Mouse (Mus musculus) forebrain, postnatal 0 days (tissue): ENCODE measurements around the gene Urad. TPM values are rescaled to one million over a fixed set of nuclear protein-coding genes. Genes with fewer than 3 reads are reported as not detected.

Source experiments
- ATAC-seq: fragments of 200-750 bp; cut with Nextera tagmentation; 2 replicates; pipeline ENCODE4 v1.8.0; 2017; ENCODE audit warnings: mild to moderate bottlenecking, moderate library complexity
- DNase-seq: peaks from one replicate; pipeline ENCODE4 v3.0.0-alpha.2; 2015
- H3K27ac ChIP-seq: fragments of 300-500 bp; sonication (generic); 2 replicates; pipeline ENCODE4 v1.5.1; 2014; ENCODE audit warnings: low read depth, mild to moderate bottlenecking, antibody characterized with exemption, low read length, moderate library complexity, mixed read lengths
- H3K27me3 ChIP-seq: fragments of 300-500 bp; sonication (generic); 2 replicates; pipeline ENCODE4 v1.6.1; 2014; ENCODE audit warnings: mild to moderate bottlenecking, low read length, mixed read lengths; ENCODE audit not compliant: insufficient read depth
- H3K36me3 ChIP-seq: fragments of 300-500 bp; sonication (generic); 2 replicates; pipeline ENCODE4 v1.6.1; 2014; ENCODE audit warnings: mild to moderate bottlenecking, moderate library complexity; ENCODE audit not compliant: insufficient read depth
- H3K4me1 ChIP-seq: fragments of 300-500 bp; sonication (generic); 2 replicates; pipeline ENCODE4 v1.6.1; 2014; ENCODE audit warnings: antibody characterized with exemption; ENCODE audit not compliant: insufficient read depth
- H3K4me2 ChIP-seq: fragments of 300-500 bp; sonication (generic); 2 replicates; pipeline ENCODE4 v1.6.1; 2014; ENCODE audit warnings: low read depth, mild to moderate bottlenecking, moderate library complexity
- H3K4me3 ChIP-seq: fragments of 300-500 bp; sonication (generic); 2 replicates; pipeline ENCODE4 v1.5.1; 2014; ENCODE audit warnings: low read depth, low read length, mixed read lengths
- H3K9ac ChIP-seq: fragments of 300-500 bp; sonication (generic); 2 replicates; pipeline ENCODE4 v1.6.1; 2014; ENCODE audit warnings: mild to moderate bottlenecking
- H3K9me3 ChIP-seq: fragments of 300-500 bp; sonication (generic); 2 replicates; pipeline ENCODE4 v1.6.1; 2016; ENCODE audit warnings: low read length
- CTCF ChIP-seq: sonication (generic); IDR thresholded peaks from 2 replicates; pipeline ENCODE4 v1.5.1; 2016; ENCODE audit warnings: antibody characterized with exemption, control low read depth, low read depth
- whole genome bisulfite sequencing: fragments of 180-500 bp; shearing (Covaris S2); extraction: QIAGEN DNeasy Blood & Tissue Kit; methylation state at CpG from one replicate; pipeline ENCODE4 v1.1.7; 2014; 5-methylcytosine and 5-hydroxymethylcytosine counted together
- polyA plus RNA-seq: library from polyadenylated mRNA; unstranded; fragments of >200 nt; fragmentation: Nextera tagmentation; extraction: Ambion mirVana; gene quantifications from 2 replicates; pipeline ENCODE4 v1.2.1, GENCODE M21; 2015
- total RNA-seq: library from RNA; depleted of rRNA; stranded (reverse); fragments of >200 nt; gene quantifications from 2 replicates; pipeline ENCODE4 v1.2.3, GENCODE M21; 2014

Urad gene
- total and polyA plus RNA-seq, 2 experiments from 2014 or later = not detected

- Histone ChIP-seq H3K27ac (no peak overlapping the region), H3K9ac (no peak overlapping the region), H3K36me3 (no peaks in the 10 kb centered on the region), H3K4me3 (no peak overlapping the region), H3K4me1 (no peaks in the 10 kb centered on the region), H3K4me2 (no peak overlapping the region), H3K27me3 (peaks cover 92% of the 10 kb centered on the region), H3K9me3 (no peaks in the 10 kb centered on the region)
- ATAC-seq (no peak), DNase-seq (no peak)
- no peak for TF ChIP-seq CTCF
- WGBS = under 1% methylated on average over 48 of the region's 48 CpGs
These were observed 47.8 kb downstream of the Urad start for GRCm38 (mm10) chr5:147274174-147275141.

DNA sequence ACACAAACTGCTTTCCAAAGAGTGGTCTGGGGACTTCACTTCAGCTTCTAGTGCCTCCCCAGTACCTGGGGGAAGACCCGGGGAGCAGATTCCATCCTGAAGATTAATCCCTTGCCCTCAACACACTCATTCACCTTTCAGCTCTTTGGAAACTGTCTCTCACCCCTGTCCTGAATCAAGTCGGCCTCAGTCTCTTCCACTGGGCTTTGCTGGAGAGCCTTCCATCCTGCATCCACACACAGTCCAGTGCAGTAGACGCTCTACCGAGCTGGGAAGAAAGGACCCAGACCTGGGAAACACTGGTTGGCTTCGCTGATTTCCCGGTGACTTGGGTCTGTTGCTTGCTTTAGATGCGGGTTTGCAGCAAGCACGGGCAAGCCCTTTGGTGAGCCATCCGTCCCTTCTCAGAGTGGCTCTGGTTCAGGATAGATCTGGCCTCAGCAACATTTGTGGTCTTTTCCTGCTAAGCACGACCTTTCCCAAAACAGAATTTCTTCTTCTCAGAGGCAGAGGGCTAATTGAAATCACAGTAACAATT, 49.4 kb downstream of the Urad start:
- Histone ChIP-seq H3K4me3 (no peak overlapping the region), H3K27ac (no peak overlapping the region), H3K4me1 (no peaks in the 10 kb centered on the region), H3K9ac (no peak overlapping the region), H3K36me3 (no peaks in the 10 kb centered on the region), H3K9me3 (no peaks in the 10 kb centered on the region), H3K27me3 (peaks cover 89% of the 10 kb centered on the region), H3K4me2 (no peak overlapping the region)
- no peak for TF ChIP-seq CTCF
- ATAC-seq = no peak
- DNase-seq = no peak
- WGBS = 1% methylated on average over 10 of the region's 10 CpGs

- DNase-seq (no peak), ATAC-seq (no peak)
- Histone ChIP-seq H3K4me1 (no peaks in the 10 kb centered on the region), H3K27ac (no peak overlapping the region), H3K27me3 (peaks cover 89% of the 10 kb centered on the region), H3K36me3 (no peaks in the 10 kb centered on the region), H3K4me3 (no peak overlapping the region), H3K9ac (no peak overlapping the region), H3K4me2 (no peak overlapping the region), H3K9me3 (no peaks in the 10 kb centered on the region)
- no peak for TF ChIP-seq CTCF
- WGBS = 4% methylated on average over 12 of the region's 12 CpGs
These were observed 50.0 kb downstream of the Urad start for GRCm38 (mm10) chr5:147272046-147272807.

DNA sequence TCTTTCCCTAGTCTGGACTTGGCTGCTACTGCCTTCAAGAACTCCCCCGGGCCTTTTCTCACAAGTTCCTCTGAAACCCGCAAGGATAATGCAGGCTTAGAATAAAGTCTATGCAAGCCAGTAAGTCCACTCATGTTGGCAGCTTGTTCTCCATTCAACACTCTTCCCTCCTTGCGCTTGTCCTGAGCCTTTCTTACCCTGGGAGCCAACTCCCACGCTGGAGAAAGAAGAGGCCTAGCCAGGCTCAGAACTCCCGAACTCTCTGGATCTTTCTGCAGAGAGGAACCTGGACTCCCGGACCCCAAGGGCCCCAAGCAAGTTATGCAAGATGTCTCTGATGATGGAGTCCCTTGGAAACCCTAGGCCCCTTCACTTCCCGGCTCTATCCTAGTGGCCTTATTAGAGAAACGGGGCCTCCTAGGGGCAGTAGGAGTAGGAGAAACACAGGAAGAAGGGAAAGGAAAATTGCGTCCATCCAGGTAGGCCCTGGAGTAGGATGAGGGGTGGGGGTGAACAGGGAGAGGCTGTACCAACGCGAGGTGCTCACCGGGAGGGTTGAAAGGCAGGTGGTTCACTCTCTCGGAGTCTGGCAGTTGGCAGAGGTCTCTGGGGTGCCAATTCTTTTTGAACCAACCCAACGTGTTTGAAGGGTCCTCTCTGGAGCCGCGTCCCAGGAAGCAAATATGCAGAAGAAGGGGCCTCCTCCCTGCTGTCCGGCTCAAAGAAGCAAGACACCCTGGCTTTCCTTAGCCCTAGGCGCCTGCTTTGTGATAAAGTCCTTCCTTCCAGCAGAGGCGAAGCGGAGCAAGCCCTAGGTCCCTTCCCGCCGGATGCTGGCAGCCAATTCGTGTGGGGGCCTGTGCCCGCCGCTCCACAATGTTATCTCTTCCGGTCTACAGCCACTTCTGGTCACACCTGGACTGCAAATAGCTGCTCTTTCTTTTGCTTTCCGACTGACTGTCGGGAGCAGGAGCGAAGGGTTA, 51.3 kb downstream of the Urad start:
- DNase-seq (no peak), ATAC-seq (no peak)
- H3K9ac ChIP-seq = no peak overlapping the region
- H3K36me3 ChIP-seq = no peaks in the 10 kb centered on the region
- no peaks in the 10 kb centered on the region for H3K4me1 ChIP-seq
- no peaks in the 10 kb centered on the region for H3K9me3 ChIP-seq
- H3K27ac ChIP-seq = no peak overlapping the region
- no peak for TF ChIP-seq CTCF
- peaks cover 88% of the 10 kb centered on the region for H3K27me3 ChIP-seq
- H3K4me3 ChIP-seq = no peak overlapping the region
- 1% methylated on average over 29 of the region's 29 CpGs for WGBS
- no peak overlapping the region for H3K4me2 ChIP-seq

GRCm38 (mm10) chr5:147269926-147270672, 52.1 kb downstream of the Urad start, which contains the start of gene Pdx1:
Gene Pdx1, plus strand, starts transcription at chr5:147269959.
- Histone ChIP-seq H3K9ac (no peak within 1 kb of the TSS), H3K27me3 (peaks cover 88% of the 10 kb centered on the region), H3K4me2 (no peak within 1 kb of the TSS), H3K36me3 (no peaks in the 10 kb centered on the region), H3K4me3 (no peak within 1 kb of the TSS), H3K9me3 (no peaks in the 10 kb centered on the region), H3K27ac (no peak within 1 kb of the TSS), H3K4me1 (no peaks in the 10 kb centered on the region)
- 4% methylated on average over 44 of the region's 44 CpGs for WGBS
- no peak for TF ChIP-seq CTCF
- ATAC-seq (no peak), DNase-seq (no peak)
